In genomic region chrX:113297404-113297803, GRCm38 (mm10) we compare ENCODE assay signal across 8 mouse cellular contexts. TPM values are rescaled to one million over a fixed set of nuclear protein-coding genes. Genes with fewer than 3 reads are reported as not detected.
DNase-seq lines count a peak whose midpoint lies in the region; ATAC-seq and TF ChIP-seq lines count a peak whose summit lies in the region.

TSS of gene Dach2 (plus strand) at chrX:113297510.

- no peak for TF ChIP-seq CTCF in thymus, adult 2 months (IDR thresholded peaks at IDR 0.05; ENCODE audit: borderline replicate concordance, control insufficient read depth, extremely low read depth, insufficient read depth, low read length, poor library complexity)

- no peaks in the 10 kb centered on the region for H3K9me3 ChIP-seq in hindbrain, embryonic 13.5 days

- peaks cover 5% of the 10 kb centered on the region; the same call in 1 of the 2 replicates for H3K4me1 ChIP-seq in hindbrain, embryonic 13.5 days (replicated peaks)
- H3K4me1 ChIP-seq in thymus, adult 2 months (replicated peaks; ENCODE audit: control insufficient read depth, insufficient read depth, low read length) = peaks cover 13% of the 10 kb centered on the region

- no peaks in the 10 kb centered on the region for H3K79me2 ChIP-seq in macrophage (ENCODE audit: inconsistent target)

- peak within 1 kb of the TSS; percentile 53 for H3K4me3 ChIP-seq in hindbrain, embryonic 13.5 days
- peak within 1 kb of the TSS; percentile 2; the same call in 1 of the 2 replicates for H3K4me3 ChIP-seq in macrophage (ENCODE audit: inconsistent target)
- H3K4me3 ChIP-seq in thymus, adult 2 months (ENCODE audit: control insufficient read depth, insufficient read depth, low read length) = peak within 1 kb of the TSS; percentile 56

- WGBS in hindbrain, embryonic 13.5 days = 24% methylated on average over 21 of the region's 21 CpGs
- WGBS in macrophage (ENCODE audit: missing documents) = 22% methylated on average over 6 of the region's 21 CpGs
- 3% methylated on average over 21 of the region's 21 CpGs for WGBS in thymus, adult 2 months

- no peaks in the 10 kb centered on the region for H3K36me3 ChIP-seq in hindbrain, embryonic 13.5 days
- no peaks in the 10 kb centered on the region for H3K36me3 ChIP-seq in macrophage (ENCODE audit: inconsistent target)
- no peaks in the 10 kb centered on the region for H3K36me3 ChIP-seq in thymus, adult 2 months (ENCODE audit: control insufficient read depth, insufficient read depth, low read length)

- DNase-seq in cerebellum, postnatal 14 days = peak; percentile 16 to 22
- DNase-seq in cerebellum, postnatal 4 days (ENCODE audit: low spot score in 2 of 2) = no peak
- DNase-seq in right cerebral cortex, postnatal 4 days = peak; percentile 2
- DNase-seq in right cerebral cortex, postnatal 14 days = no peak
- peak; percentile 3 for DNase-seq in thymus, adult 2 months
- DNase-seq in layer of hippocampus, adult 9-11 months = no peak

- ATAC-seq in hindbrain, embryonic 13.5 days (ENCODE audit: low FRiP score) = peak; percentile 52

- H3K9ac ChIP-seq in hindbrain, embryonic 13.5 days = peak within 1 kb of the TSS; percentile 67

- no peaks in the 10 kb centered on the region for H3K27me3 ChIP-seq in hindbrain, embryonic 13.5 days
- H3K27me3 ChIP-seq in thymus, adult 2 months (ENCODE audit: control insufficient read depth, insufficient read depth, low read length) = no peaks in the 10 kb centered on the region

- H3K27ac ChIP-seq in hindbrain, embryonic 13.5 days = peak within 1 kb of the TSS; percentile 60
- no peak within 1 kb of the TSS for H3K27ac ChIP-seq in macrophage
- no peak within 1 kb of the TSS for H3K27ac ChIP-seq in thymus, adult 2 months (ENCODE audit: control insufficient read depth, insufficient read depth, low read length)

- TF ChIP-seq POLR2A in thymus, adult 2 months (IDR thresholded peaks at IDR 0.05; ENCODE audit: control insufficient read depth, extremely low read depth, insufficient read depth, low read length, poor library complexity) = no peak

- peak within 1 kb of the TSS; percentile 65 for H3K4me2 ChIP-seq in hindbrain, embryonic 13.5 days

RNA-seq across cellular contexts. Expression of gene Dach2, which starts in this region (rescaled TPM):
- polyA plus RNA-seq in hindbrain, embryonic 13.5 days (2015; fragmentation: Nextera tagmentation; extraction: Ambion mirVana) = 13.3 and 14.4 TPM in 2 replicates
- under 1 TPM in 1 of 26 experiments, not detected in 25; 0.79 TPM for total RNA-seq in macrophage (2018; cell fraction: chromatin; rRNA removed)
- total RNA-seq in macrophage (2018; cell fraction: cytosol; rRNA removed) = not detected
- total RNA-seq in macrophage (2018; cell fraction: nucleus; rRNA removed) = not detected
- polyA plus RNA-seq in macrophage (2018) = not detected in 3 replicates
- 0.10 and 0.63 TPM in 2 replicates for polyA plus RNA-seq in thymus, adult 2 months (2012; rRNA removed)

Comparison
In these comparisons a context has a peak if more than half of its experiments do, and no peak if none do; other contexts are left out.
1. DNase-seq: peak in cerebellum, postnatal 14 days (2 of 2) and right cerebral cortex, postnatal 4 days (single experiment); none in cerebellum, postnatal 4 days (0 of 2), right cerebral cortex, postnatal 14 days (single experiment) and layer of hippocampus, adult 9-11 months (single experiment).
2. Peak in DNase-seq and H3K4me3 ChIP-seq in thymus, adult 2 months; RNA of the gene not detected or under 1 TPM.
3. H3K4me3 ChIP-seq: peak in every context shown above with its lines; median percentile 56 in thymus, adult 2 months; 53 in hindbrain, embryonic 13.5 days; 2 in macrophage.